Mouse (Mus musculus): ENCODE results near the gene Hnrnpul1. TPM values are rescaled to one million over a fixed set of nuclear protein-coding genes. Genes with fewer than 3 reads are reported as not detected.

Hnrnpul1 gene
- polyA plus RNA-seq, 1 experiment from 2014 or later = 59.2 TPM

GRCm38 (mm10) chr7:25764221-25764620 is 9.7 kb upstream of the Hnrnpul1 start:
- Histone ChIP-seq H3K4me3 (no peak overlapping the region), H3K27me3 (ENCODE audit: poor library complexity, severe bottlenecking) (no peaks in the 10 kb centered on the region), H3K36me3 (replicated peaks) (peaks cover 66% of the 10 kb centered on the region), H3K27ac (no peak overlapping the region), H3K4me1 (no peaks in the 10 kb centered on the region), H3K9me3 (no peaks in the 10 kb centered on the region)
- 68% methylated on average over 5 of the region's 5 CpGs for WGBS
- no peak for DNase-seq (ENCODE audit: extremely low spot score, low spot score)

GRCm38 (mm10) chr7:25763678-25764077 is 9.1 kb upstream of the Hnrnpul1 start:
- no peaks in the 10 kb centered on the region for H3K9me3 ChIP-seq
- DNase-seq (ENCODE audit: extremely low spot score, low spot score) = no peak
- no peak overlapping the region for H3K4me3 ChIP-seq
- H3K27me3 ChIP-seq (ENCODE audit: poor library complexity, severe bottlenecking) = no peaks in the 10 kb centered on the region
- peaks cover 69% of the 10 kb centered on the region for H3K36me3 ChIP-seq (replicated peaks)
- no peaks in the 10 kb centered on the region for H3K4me1 ChIP-seq
- H3K27ac ChIP-seq = no peak overlapping the region
- WGBS = 81% methylated on average over 11 of the region's 11 CpGs

DNA sequence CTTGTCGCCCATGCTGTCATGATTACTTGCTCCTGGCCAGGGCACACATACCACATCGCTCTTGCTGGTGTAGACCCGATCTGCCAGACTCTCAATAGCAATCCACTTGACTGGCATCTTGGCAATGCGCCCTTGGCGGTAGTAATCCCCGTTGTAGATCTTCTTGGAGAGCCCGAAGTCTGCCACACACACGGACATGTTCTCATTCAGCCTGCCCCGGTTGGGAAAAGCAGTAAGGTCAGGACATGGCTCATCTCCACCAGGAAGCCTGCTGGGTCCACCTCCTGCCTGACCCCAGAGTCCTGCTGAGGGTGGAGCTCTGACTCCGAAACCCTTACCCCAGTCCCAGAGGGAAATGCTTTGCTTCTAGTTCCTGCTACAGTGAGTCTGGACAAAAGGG is 6.8 kb upstream of the Hnrnpul1 start:
- Histone ChIP-seq H3K4me3 (no peak overlapping the region), H3K9me3 (no peaks in the 10 kb centered on the region), H3K36me3 (replicated peaks) (peaks cover 51% of the 10 kb centered on the region), H3K27me3 (ENCODE audit: poor library complexity, severe bottlenecking) (no peaks in the 10 kb centered on the region), H3K4me1 (no peaks in the 10 kb centered on the region), H3K27ac (no peak overlapping the region)
- no peak for DNase-seq (ENCODE audit: extremely low spot score, low spot score)
- WGBS = 92% methylated on average over 10 of the region's 10 CpGs

- Histone ChIP-seq H3K36me3 (replicated peaks) (peaks cover 32% of the 10 kb centered on the region), H3K27me3 (ENCODE audit: poor library complexity, severe bottlenecking) (no peaks in the 10 kb centered on the region), H3K27ac (peak overlapping the region; percentile 99), H3K9me3 (no peaks in the 10 kb centered on the region), H3K4me1 (peaks cover 21% of the 10 kb centered on the region), H3K4me3 (peak overlapping the region; percentile 99)
- 1% methylated on average over 18 of the region's 18 CpGs for WGBS
- DNase-seq (ENCODE audit: extremely low spot score, low spot score) = peak; percentile 85
Observed at GRCm38 (mm10) chr7:25756011-25756410, 1.5 kb upstream of the Hnrnpul1 start.

GRCm38 (mm10) chr7:25755468-25755833 is 894 bp upstream of the Hnrnpul1 start:
- Histone ChIP-seq H3K4me1 (peaks cover 21% of the 10 kb centered on the region), H3K36me3 (replicated peaks) (peaks cover 32% of the 10 kb centered on the region), H3K9me3 (no peaks in the 10 kb centered on the region), H3K27me3 (ENCODE audit: poor library complexity, severe bottlenecking) (no peaks in the 10 kb centered on the region), H3K27ac (peak overlapping the region; percentile 99), H3K4me3 (peak overlapping the region; percentile 99)
- under 1% methylated on average over 15 of the region's 15 CpGs for WGBS
- peak; percentile 75 for DNase-seq (ENCODE audit: extremely low spot score, low spot score)

- Histone ChIP-seq H3K4me3 (peak overlapping the region; percentile 99), H3K4me1 (peaks cover 21% of the 10 kb centered on the region), H3K9me3 (no peaks in the 10 kb centered on the region), H3K27ac (peak overlapping the region; percentile 99), H3K36me3 (replicated peaks) (peaks cover 38% of the 10 kb centered on the region), H3K27me3 (ENCODE audit: poor library complexity, severe bottlenecking) (no peaks in the 10 kb centered on the region)
- WGBS = under 1% methylated on average over 30 of the region's 30 CpGs
- no peak for DNase-seq (ENCODE audit: extremely low spot score, low spot score)
Observed at GRCm38 (mm10) chr7:25754439-25754737, 169 bp downstream of the Hnrnpul1 start.

DNA sequence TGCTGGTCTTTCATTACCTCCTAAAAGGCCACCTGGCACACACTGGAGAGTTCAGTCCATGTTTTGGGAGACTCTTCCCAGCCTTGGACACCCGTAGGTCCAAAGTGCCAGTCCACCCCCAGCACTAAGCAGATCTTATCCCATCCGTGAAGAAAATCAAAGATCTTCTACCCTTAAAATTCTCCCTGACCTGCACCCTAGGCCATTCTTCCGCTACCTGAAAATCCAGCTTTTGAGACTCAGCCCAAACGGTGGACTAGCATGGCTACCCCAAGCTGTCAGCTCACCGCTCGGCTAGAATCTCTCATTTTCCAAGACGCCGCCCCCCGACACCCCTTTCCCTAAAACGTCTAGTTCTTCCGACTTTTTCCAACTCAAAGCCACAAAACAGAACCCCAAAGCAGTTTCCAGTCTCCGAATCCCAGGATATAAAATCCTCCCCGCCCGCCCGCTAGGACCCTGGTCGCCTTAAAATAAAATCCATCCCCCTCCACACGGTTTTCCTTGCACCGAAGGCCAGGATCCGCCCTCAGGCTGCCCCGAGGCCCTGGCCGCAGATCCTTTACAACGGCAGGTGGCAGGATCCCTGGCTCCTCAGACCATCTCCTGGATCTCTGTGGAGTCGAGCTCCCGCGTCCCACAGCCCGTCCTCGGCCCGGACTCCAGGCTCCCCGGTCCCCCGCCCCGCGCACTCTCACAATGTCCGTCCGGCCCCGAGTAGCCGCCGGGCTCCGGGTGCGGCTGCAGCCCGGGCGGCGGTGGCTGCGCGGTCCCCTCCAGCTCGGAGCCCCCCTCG is 716 bp downstream of the Hnrnpul1 start:
- no peaks in the 10 kb centered on the region for H3K9me3 ChIP-seq
- no peaks in the 10 kb centered on the region for H3K27me3 ChIP-seq (ENCODE audit: poor library complexity, severe bottlenecking)
- peak overlapping the region; percentile 99 for H3K4me3 ChIP-seq
- H3K36me3 ChIP-seq (replicated peaks) = peaks cover 40% of the 10 kb centered on the region
- no peak for DNase-seq (ENCODE audit: extremely low spot score, low spot score)
- 1% methylated on average over 46 of the region's 46 CpGs for WGBS
- peak overlapping the region; percentile 99 for H3K27ac ChIP-seq
- H3K4me1 ChIP-seq = peaks cover 21% of the 10 kb centered on the region

DNA sequence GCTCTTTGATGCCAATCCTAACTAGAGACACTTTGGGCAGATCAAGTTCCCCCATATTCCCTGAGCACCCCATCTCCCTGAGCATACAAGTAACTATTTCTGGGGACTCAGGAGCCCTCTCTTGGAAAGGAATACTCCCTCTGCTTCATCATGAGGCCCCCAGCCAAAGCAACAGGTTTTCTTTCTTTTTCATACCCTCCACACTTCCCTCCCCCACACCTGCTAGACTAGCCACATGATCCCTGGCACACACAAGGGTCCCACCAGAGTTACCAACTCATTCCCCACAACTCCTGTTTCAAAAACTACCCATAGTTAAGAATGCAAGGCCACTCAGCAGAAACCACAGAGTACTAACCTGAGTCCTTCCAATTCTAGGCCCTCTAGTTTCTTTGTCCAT is 1.5 kb downstream of the Hnrnpul1 start:
- H3K9me3 ChIP-seq = no peaks in the 10 kb centered on the region

GRCm38 (mm10) chr7:25746844-25747243 is 7.7 kb downstream of the Hnrnpul1 start:
- DNase-seq (ENCODE audit: extremely low spot score, low spot score) = no peak
- Histone ChIP-seq H3K4me1 (peaks cover 4% of the 10 kb centered on the region; the same call in 1 of the 2 replicates), H3K27ac (no peak overlapping the region), H3K9me3 (no peaks in the 10 kb centered on the region), H3K27me3 (ENCODE audit: poor library complexity, severe bottlenecking) (no peaks in the 10 kb centered on the region), H3K36me3 (replicated peaks) (peaks cover 100% of the 10 kb centered on the region), H3K4me3 (no peak overlapping the region)
- 87% methylated on average over 3 of the region's 3 CpGs for WGBS

More for the DNA sequence above, 1.5 kb downstream of the Hnrnpul1 start:
- Histone ChIP-seq H3K36me3 (replicated peaks) (peaks cover 47% of the 10 kb centered on the region), H3K4me3 (peak overlapping the region; percentile 99), H3K27me3 (ENCODE audit: poor library complexity, severe bottlenecking) (no peaks in the 10 kb centered on the region), H3K4me1 (peaks cover 21% of the 10 kb centered on the region), H3K27ac (peak overlapping the region; percentile 99)
- DNase-seq (ENCODE audit: extremely low spot score, low spot score) = no peak

GRCm38 (mm10) chr7:25738277-25738676 is 16.3 kb downstream of the Hnrnpul1 start:
- WGBS = 89% methylated on average over 3 of the region's 3 CpGs

DNA sequence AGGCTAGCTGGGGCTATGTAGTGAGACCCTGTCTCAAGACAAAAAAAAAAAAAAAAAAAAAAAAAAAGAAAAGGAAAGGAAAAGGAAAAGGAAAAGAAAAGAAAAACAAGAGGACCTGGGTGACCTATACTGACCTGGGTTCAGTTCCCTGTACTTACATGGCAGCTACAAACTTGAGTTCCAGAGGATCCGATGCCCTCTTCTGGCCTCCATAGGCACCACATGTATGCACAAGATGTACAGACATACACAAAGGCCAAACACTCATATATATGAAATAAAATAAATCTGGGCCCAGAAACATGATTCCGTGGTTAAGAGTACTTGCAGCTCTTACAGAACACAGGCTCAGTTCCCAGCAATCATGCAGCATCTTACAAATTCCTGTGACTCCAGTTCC is 17.6 kb downstream of the Hnrnpul1 start:
- no peak overlapping the region for H3K4me3 ChIP-seq
- H3K27me3 ChIP-seq (ENCODE audit: poor library complexity, severe bottlenecking) = no peaks in the 10 kb centered on the region
- H3K9me3 ChIP-seq = no peaks in the 10 kb centered on the region
- no peak overlapping the region for H3K27ac ChIP-seq
- DNase-seq (ENCODE audit: extremely low spot score, low spot score) = no peak
- 95% methylated on average over 2 of the region's 2 CpGs for WGBS
- H3K36me3 ChIP-seq (replicated peaks) = peaks cover 100% of the 10 kb centered on the region
- no peaks in the 10 kb centered on the region for H3K4me1 ChIP-seq

More at GRCm38 (mm10) chr7:25738277-25738676, 16.3 kb downstream of the Hnrnpul1 start:
- Histone ChIP-seq H3K4me1 (no peaks in the 10 kb centered on the region), H3K4me3 (no peak overlapping the region), H3K36me3 (replicated peaks) (peaks cover 100% of the 10 kb centered on the region), H3K27ac (no peak overlapping the region), H3K9me3 (no peaks in the 10 kb centered on the region), H3K27me3 (ENCODE audit: poor library complexity, severe bottlenecking) (no peaks in the 10 kb centered on the region)
- DNase-seq (ENCODE audit: extremely low spot score, low spot score) = no peak

- Histone ChIP-seq H3K9me3 (no peaks in the 10 kb centered on the region), H3K4me1 (no peaks in the 10 kb centered on the region), H3K4me3 (no peak overlapping the region), H3K27ac (no peak overlapping the region), H3K36me3 (replicated peaks) (peaks cover 100% of the 10 kb centered on the region), H3K27me3 (ENCODE audit: poor library complexity, severe bottlenecking) (no peaks in the 10 kb centered on the region)
- no peak for DNase-seq (ENCODE audit: extremely low spot score, low spot score)
- WGBS = 84% methylated on average over 4 of the region's 4 CpGs
Observed at GRCm38 (mm10) chr7:25734991-25735390, 19.6 kb downstream of the Hnrnpul1 start.

GRCm38 (mm10) chr7:25731294-25732055 is 23.1 kb downstream of the Hnrnpul1 start:
- H3K4me3 ChIP-seq = no peak overlapping the region
- DNase-seq (ENCODE audit: extremely low spot score, low spot score) = no peak
- H3K4me1 ChIP-seq = no peaks in the 10 kb centered on the region
- no peaks in the 10 kb centered on the region for H3K9me3 ChIP-seq
- peaks cover 99% of the 10 kb centered on the region for H3K36me3 ChIP-seq (replicated peaks)
- 93% methylated on average over 8 of the region's 8 CpGs for WGBS
- no peak overlapping the region for H3K27ac ChIP-seq
- H3K27me3 ChIP-seq (ENCODE audit: poor library complexity, severe bottlenecking) = no peaks in the 10 kb centered on the region
